Mouse (Mus musculus) cerebellum, adult 2 months (tissue): ENCODE measurements around the gene Vwa8. TPM values are rescaled to one million over a fixed set of nuclear protein-coding genes. Genes with fewer than 3 reads are reported as not detected.

ENCODE experiments used
- DNase-seq, 2 experiments: peaks; one replicate each; pipeline ENCODE4 v3.0.0; 2021
- H3K27ac ChIP-seq: fragments of 200-500 bp; 2 replicates; pipeline ENCODE4 v1.5.1; 2012; ENCODE audit warnings: low read length, control low read depth, inconsistent platforms; ENCODE audit not compliant: insufficient read depth
- H3K27me3 ChIP-seq: fragments of 200-500 bp; 2 replicates; pipeline ENCODE4 v1.6.1; 2012; ENCODE audit warnings: inconsistent platforms, mild to moderate bottlenecking, low read length, moderate library complexity; ENCODE audit not compliant: control insufficient read depth, insufficient read depth
- H3K4me1 ChIP-seq: fragments of 200-500 bp; 2 replicates; pipeline ENCODE4 v1.6.1; 2011; ENCODE audit warnings: low read length; ENCODE audit not compliant: control insufficient read depth, insufficient read depth
- H3K4me3 ChIP-seq: fragments of 200-500 bp; replicated peaks from 2 replicates; pipeline ENCODE3; 2011; ENCODE audit warnings: mild to moderate bottlenecking, low read depth, low read length, control low read depth; ENCODE audit not compliant: insufficient read depth
- CTCF ChIP-seq: fragments of 200-500 bp; IDR thresholded peaks from 2 replicates; pipeline ENCODE4 v1.5.1; 2011; ENCODE audit warnings: low read depth, mild to moderate bottlenecking, control low read depth, low read length, moderate library complexity, borderline replicate concordance; ENCODE audit not compliant: insufficient read depth
- POLR2A ChIP-seq: fragments of 200-500 bp; IDR thresholded peaks from 2 replicates; pipeline ENCODE4 v1.6.1; 2011; ENCODE audit warnings: low read length, control low read depth, borderline replicate concordance; ENCODE audit not compliant: insufficient read depth
- WGBS: fragments of 180-500 bp; shearing (Covaris S2); methylation state at CpG from one replicate; pipeline ENCODE4 v1.1.7; 2018; 5-methylcytosine and 5-hydroxymethylcytosine counted together
- polyA plus RNA-seq: library from polyadenylated mRNA; depleted of rRNA; stranded (reverse); fragments of >200 nt; gene quantifications from 2 replicates; pipeline ENCODE4 v1.2.3, GENCODE M21; 2012

Gene Vwa8
- polyA plus RNA-seq, 1 experiment = 46.7 TPM

GRCm38 (mm10) chr14:79214660-79215249 lies 365.9 kb downstream of the Vwa8 start:
- 75% methylated on average over 8 of the region's 8 CpGs for WGBS
- Histone ChIP-seq H3K27me3 (no peaks in the 10 kb centered on the region), H3K27ac (no peak overlapping the region), H3K4me1 (no peaks in the 10 kb centered on the region), H3K4me3 (no peak overlapping the region)
- no peak for DNase-seq
- TF ChIP-seq CTCF (no peak), POLR2A (no peak)

GRCm38 (mm10) chr14:79216366-79216765 lies 367.5 kb downstream of the Vwa8 start:
- H3K4me3 ChIP-seq = no peak overlapping the region
- no peak overlapping the region for H3K27ac ChIP-seq
- H3K27me3 ChIP-seq = no peaks in the 10 kb centered on the region
- no peak for DNase-seq
- 87% methylated on average over 2 of the region's 2 CpGs for WGBS
- no peaks in the 10 kb centered on the region for H3K4me1 ChIP-seq
- TF ChIP-seq CTCF (no peak), POLR2A (no peak)

- Histone ChIP-seq H3K27ac (no peak overlapping the region), H3K4me1 (no peaks in the 10 kb centered on the region), H3K27me3 (no peaks in the 10 kb centered on the region), H3K4me3 (no peak overlapping the region)
- TF ChIP-seq CTCF (no peak), POLR2A (no peak)
- 64% methylated on average over 12 of the region's 12 CpGs for WGBS
- DNase-seq = no peak
These were observed 374.7 kb downstream of the Vwa8 start for GRCm38 (mm10) chr14:79223431-79224036.

GRCm38 (mm10) chr14:79225458-79225857 lies 376.6 kb downstream of the Vwa8 start:
- Histone ChIP-seq H3K4me1 (no peaks in the 10 kb centered on the region; the same call in 1 of the 2 replicates), H3K4me3 (no peak overlapping the region), H3K27me3 (no peaks in the 10 kb centered on the region), H3K27ac (no peak overlapping the region)
- no peak for TF ChIP-seq CTCF
- TF ChIP-seq POLR2A = no peak
- 91% methylated on average over 8 of the region's 8 CpGs for WGBS
- peak in 1 of 2 experiments; percentile 2 for DNase-seq

GRCm38 (mm10) chr14:79226056-79226455 lies 377.2 kb downstream of the Vwa8 start:
- no peak for DNase-seq
- H3K4me3 ChIP-seq = no peak overlapping the region
- no peaks in the 10 kb centered on the region; the same call in 1 of the 2 replicates for H3K4me1 ChIP-seq
- 78% methylated on average over 9 of the region's 9 CpGs for WGBS
- TF ChIP-seq POLR2A (no peak), CTCF (no peak)
- no peak overlapping the region for H3K27ac ChIP-seq
- H3K27me3 ChIP-seq = no peaks in the 10 kb centered on the region

GRCm38 (mm10) chr14:79226741-79227140 lies 377.9 kb downstream of the Vwa8 start:
- TF ChIP-seq CTCF (no peak), POLR2A (no peak)
- DNase-seq = no peak
- Histone ChIP-seq H3K4me3 (no peak overlapping the region), H3K27ac (no peak overlapping the region), H3K4me1 (no peaks in the 10 kb centered on the region; the same call in none of the 2 replicates), H3K27me3 (no peaks in the 10 kb centered on the region)
- WGBS = 94% methylated on average over 6 of the region's 6 CpGs

GRCm38 (mm10) chr14:79227955-79228354 lies 379.1 kb downstream of the Vwa8 start:
- TF ChIP-seq POLR2A (no peak), CTCF (no peak)
- WGBS = 91% methylated on average over 4 of the region's 4 CpGs
- Histone ChIP-seq H3K27ac (no peak overlapping the region), H3K4me3 (no peak overlapping the region), H3K27me3 (no peaks in the 10 kb centered on the region), H3K4me1 (peaks cover 4% of the 10 kb centered on the region)
- no peak for DNase-seq

GRCm38 (mm10) chr14:79231677-79232076 lies 382.8 kb downstream of the Vwa8 start:
- WGBS = 33% methylated on average over 4 of the region's 4 CpGs
- DNase-seq = peak; percentile 74 to 81

More at GRCm38 (mm10) chr14:79231677-79232076, 382.8 kb downstream of the Vwa8 start:
- Histone ChIP-seq H3K4me1 (peaks cover 4% of the 10 kb centered on the region), H3K27me3 (no peaks in the 10 kb centered on the region), H3K4me3 (no peak overlapping the region), H3K27ac (no peak overlapping the region)
- no peak for TF ChIP-seq CTCF
- TF ChIP-seq POLR2A = no peak
